Mouse (Mus musculus) urinary bladder, postnatal 10 days (tissue): Measurements from ENCODE around the gene Ttll1.
"Not testable (repeated sequence)": the region's sequence is repeated elsewhere in the genome, so short reads cannot be mapped to it uniquely, and the experiment has no call there.

ENCODE experiments used
- DNase-seq: peaks from one replicate; pipeline ENCODE4 v3.0.0; 2022; ENCODE audit warnings: low spot score

The Ttll1 gene

DNA sequence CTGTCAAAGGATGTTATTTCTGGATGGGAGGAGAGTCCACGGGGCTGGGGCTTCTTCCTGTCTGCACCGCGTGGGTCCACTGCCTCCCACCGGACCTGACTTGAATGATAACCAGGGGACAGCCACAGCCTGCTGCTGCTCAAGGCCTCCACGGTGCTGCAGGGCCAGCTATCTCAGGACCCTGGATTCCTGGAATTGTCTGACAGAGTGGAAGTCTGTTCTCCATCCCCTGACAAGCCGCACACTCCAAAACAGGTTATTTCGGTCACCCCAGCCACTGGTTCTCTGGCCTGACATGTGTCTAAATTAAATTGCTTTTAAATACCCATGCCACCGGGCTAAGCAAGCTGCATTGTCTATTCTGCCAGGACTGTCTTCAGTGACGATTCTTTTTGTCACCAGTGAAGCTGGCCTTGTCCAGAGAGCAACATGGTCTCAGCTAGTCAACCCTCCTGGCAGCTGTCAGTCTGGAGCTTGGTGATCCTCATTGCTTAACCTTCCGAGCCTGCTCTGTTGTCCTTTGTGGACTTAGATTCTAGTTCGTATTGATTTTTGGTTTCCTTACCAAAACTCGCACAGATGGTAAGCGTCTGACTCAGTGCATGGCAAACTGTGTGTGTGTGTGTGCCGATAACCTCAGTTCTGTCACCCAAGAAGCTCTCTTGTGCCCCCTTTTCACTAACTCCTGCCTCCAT, 13.1 kb upstream of the Ttll1 start:
- DNase-seq: no peak

- DNase-seq: no peak
These were observed 12.5 kb upstream of the Ttll1 start for GRCm38 (mm10) chr15:83523196-83523595.

GRCm38 (mm10) chr15:83520861-83521382, 10.2 kb upstream of the Ttll1 start:
- DNase-seq: no peak

DNA sequence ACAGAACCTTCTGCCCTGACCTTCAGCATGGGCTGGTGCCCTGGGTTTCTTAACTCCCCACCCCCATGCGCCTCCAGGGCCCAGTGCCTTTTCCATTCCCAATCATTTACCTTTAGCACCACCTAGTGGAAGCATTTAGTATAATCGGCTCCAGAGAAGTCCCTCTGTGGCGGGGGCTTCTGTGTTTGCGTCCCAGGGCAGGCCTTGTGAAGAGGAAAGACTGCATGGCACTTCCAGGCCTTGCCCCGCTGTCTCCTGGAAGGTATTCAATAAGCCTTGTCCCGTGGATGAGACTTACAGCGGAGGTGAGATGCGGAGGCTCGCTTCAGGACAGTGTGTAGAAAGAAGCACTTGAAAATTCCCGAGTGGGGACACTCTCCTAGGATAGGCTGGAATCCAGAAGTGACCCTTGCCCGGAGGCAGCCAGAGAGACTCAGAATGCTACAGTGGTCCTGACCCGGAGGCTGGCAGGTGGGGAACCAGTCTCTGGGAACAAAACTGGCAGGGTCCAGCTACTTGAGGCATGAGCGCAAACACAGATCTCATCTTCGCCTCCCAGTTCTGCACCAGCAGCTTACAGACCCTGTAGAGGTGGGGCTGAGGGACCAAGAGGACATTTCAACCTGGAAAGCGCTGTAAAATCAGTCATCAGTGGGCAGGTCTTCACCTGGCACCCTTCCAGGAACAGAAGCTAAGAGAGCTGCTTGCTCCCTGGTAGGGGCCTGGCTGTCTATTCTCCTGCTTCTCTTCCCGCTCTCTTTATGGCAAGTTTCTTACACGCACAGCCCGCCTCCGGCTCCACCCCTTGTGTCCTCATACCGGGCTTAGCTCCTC, 7.7 kb upstream of the Ttll1 start:
- DNase-seq: no peak

DNA sequence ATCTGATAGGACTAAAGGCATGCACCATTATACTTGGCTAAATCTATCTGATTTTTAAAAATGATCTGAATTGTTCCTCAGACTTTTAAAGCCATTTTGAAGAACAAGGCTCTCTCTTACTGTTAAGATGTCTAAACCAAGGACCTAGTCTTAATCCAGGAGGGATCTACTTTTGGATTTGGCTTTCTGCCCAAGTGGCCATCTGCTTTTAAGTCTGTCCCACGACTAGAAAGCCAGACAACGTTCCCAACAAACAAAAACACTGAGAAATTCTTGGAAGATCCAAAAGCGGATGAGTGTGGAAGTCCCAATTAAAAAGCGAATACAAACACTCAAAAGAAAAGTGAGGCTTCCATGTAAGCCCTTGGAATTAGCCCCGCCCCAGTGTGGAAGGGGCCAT, 4.3 kb upstream of the Ttll1 start:
- no peak for DNase-seq

DNA sequence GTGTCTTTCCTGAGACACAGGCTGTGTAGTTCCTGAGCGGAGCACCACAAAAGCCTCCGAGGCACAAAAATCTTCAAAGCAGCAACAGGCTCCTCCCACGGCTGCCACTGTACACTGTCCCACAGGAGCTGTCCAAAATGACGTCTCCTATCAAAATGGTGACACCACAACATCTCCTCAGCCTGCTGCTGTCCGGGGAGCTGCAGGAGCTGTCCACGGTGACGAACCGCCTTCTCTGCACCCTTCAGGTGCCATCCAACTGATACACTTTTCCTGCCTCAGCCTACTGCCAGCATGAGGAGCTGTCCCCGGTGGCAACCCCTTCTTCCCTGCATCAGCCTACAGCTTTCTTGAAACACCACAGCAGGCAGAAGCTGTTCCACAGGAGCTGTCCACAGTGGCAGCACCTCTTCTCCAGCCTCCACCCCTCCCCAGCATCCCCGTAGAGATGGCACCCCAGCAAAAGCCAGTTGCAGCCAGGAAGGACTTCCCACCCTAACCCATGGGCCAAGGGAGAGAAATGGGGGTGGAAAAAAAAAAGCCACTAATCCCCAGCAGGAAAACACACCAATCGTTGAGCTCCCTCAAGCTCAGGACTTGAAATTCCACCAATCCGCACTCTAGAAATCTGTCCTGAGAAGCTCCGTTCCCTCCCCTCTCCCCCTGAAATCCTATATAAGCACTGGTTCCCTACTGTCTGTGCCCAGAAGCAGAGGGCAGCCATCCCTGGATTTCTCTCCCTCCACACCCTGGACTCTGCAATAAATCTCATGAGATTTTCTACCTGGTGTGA, 2.0 kb upstream of the Ttll1 start:
- DNase-seq: no peak

GRCm38 (mm10) chr15:83509950-83510804, 516 bp downstream of the Ttll1 start:
- no peak for DNase-seq

DNA sequence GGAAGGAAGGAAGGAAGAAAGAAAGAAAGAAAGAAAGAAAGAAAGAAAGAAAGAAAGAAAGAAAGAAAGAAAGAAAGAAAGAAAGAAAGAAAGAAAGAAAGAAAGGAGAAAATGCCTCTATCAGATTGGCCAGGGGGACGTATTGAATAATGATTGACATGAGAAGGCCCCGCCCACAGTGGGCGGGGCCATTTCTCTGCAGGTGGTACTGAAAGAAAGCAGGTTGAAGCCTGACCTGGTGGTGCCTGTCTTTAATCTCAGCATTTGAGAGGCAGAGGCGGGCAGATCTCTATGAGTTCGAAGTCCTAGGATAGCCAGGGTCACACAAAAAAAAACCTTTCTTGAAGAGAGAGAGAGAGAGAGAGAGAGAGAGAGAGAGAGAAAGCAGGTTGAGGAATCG, 9.2 kb downstream of the Ttll1 start:
- DNase-seq: not testable (repeated sequence)

GRCm38 (mm10) chr15:83500352-83500751, 10.3 kb downstream of the Ttll1 start:
- DNase-seq: no peak

GRCm38 (mm10) chr15:83499211-83499755, 11.4 kb downstream of the Ttll1 start:
- no peak for DNase-seq

- no peak for DNase-seq
These were observed 13.4 kb downstream of the Ttll1 start for GRCm38 (mm10) chr15:83497299-83497698.

GRCm38 (mm10) chr15:83495787-83496367, 14.8 kb downstream of the Ttll1 start:
- DNase-seq: no peak

GRCm38 (mm10) chr15:83495195-83495594, 15.5 kb downstream of the Ttll1 start:
- DNase-seq: no peak

DNA sequence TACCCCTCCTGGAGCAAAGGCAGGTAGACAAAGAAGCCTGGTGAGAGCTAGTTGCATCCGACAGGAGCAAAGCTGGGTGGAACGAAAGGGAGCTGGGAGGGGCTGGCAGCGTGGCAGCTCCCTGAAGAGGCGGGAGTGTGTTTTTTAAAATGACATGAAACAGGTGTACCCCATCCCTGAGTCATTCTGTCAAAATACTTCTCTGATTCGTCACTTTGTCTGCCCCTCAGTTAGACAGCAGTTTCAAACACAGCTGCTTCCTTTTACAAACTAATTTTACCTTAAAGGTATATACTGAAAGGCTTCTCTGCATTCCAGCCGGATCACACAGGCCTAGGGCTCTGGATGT, 16.1 kb downstream of the Ttll1 start:
- no peak for DNase-seq

DNA sequence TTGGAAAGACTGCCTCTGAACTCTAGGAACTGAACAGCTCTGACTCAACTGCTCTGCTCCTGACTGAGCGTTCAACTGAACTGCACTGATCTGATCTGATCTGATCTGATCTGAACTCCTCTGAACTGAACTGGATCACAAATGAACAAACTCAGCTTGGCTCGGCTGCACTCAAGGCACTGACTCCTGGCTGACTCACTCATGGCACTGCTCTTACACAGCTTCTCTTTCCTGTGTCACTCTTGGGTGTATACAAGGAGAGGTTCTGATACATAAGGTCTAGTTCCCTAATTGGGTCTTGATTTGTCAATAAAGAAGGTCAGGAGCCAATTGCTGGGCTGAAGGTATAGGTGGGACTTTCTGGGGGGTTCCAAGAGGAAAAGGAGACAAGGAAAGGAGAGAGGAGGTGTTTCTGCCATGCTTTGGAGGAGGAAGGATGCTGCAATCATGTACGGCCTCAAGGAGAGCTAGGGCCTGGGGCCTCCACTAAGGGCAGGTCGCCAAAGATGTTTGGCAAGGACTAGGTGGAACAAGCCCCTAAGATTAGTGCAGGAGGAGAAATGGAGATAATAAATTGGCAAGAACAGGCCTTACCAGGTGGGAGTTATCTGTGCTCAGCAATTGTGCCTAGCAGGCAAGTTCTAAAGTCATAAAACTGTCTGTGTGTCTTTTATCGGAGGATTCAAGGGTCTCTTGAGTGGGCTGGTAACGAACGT, 16.7 kb downstream of the Ttll1 start:
- DNase-seq: no peak

- DNase-seq: no peak
These were observed 18.8 kb downstream of the Ttll1 start for GRCm38 (mm10) chr15:83491891-83492290.

- no peak for DNase-seq
These were observed 21.2 kb downstream of the Ttll1 start for GRCm38 (mm10) chr15:83489471-83489870.

- DNase-seq: no peak
These were observed 23.1 kb downstream of the Ttll1 start for GRCm38 (mm10) chr15:83487477-83488115.

- no peak for DNase-seq
These were observed 26.4 kb downstream of the Ttll1 start for GRCm38 (mm10) chr15:83484311-83484710.

GRCm38 (mm10) chr15:83483482-83483881, 27.2 kb downstream of the Ttll1 start:
- DNase-seq: no peak
